Mouse (Mus musculus) megakaryocyte, embryonic 14.5 days (primary cell): Measurements from ENCODE around the gene Ptpn13.

Source experiments
- FLI1 ChIP-seq: IDR thresholded peaks from 2 replicates; pipeline ENCODE4 v1.6.1; 2012; ENCODE audit warnings: low read length, inconsistent platforms, mixed read lengths
- GATA1 ChIP-seq: IDR thresholded peaks from 3 replicates; pipeline ENCODE4 v1.6.1; 2012; ENCODE audit warnings: mixed read lengths, low read length, inconsistent platforms, borderline replicate concordance

- TF ChIP-seq FLI1: no peak
- TF ChIP-seq GATA1: no peak
Observed at GRCm38 (mm10) chr5:103464329-103464728, 39.3 kb downstream of the Ptpn13 start.
